Mouse (Mus musculus) neural tube, embryonic 12.5 days (tissue): ENCODE measurements around the gene Pax2. TPM values are rescaled to one million over a fixed set of nuclear protein-coding genes. Genes with fewer than 3 reads are reported as not detected.
A peak's percentile ranks its signal among the peaks of the same experiment; 100 is the strongest.

Experiments
- ATAC-seq: fragments of 200-750 bp; cut with Nextera tagmentation; 2 replicates; pipeline ENCODE4 v1.8.0; 2017; ENCODE audit warnings: low read depth, mild to moderate bottlenecking, moderate TSS enrichment, moderate library complexity; ENCODE audit not compliant: low FRiP score
- H3K27ac ChIP-seq: fragments of 300-500 bp; sonication (generic); 2 replicates; pipeline ENCODE4 v1.5.1; 2016
- H3K27me3 ChIP-seq: fragments of 300-500 bp; sonication (generic); replicated peaks from 2 replicates; pipeline ENCODE4 v1.6.1; 2016; ENCODE audit warnings: mild to moderate bottlenecking
- H3K36me3 ChIP-seq: fragments of 300-500 bp; sonication (generic); 2 replicates; pipeline ENCODE4 v1.6.1; 2016; ENCODE audit warnings: mild to moderate bottlenecking
- H3K4me1 ChIP-seq: fragments of 300-500 bp; sonication (generic); 2 replicates; pipeline ENCODE4 v1.6.1; 2016
- H3K4me2 ChIP-seq: fragments of 300-500 bp; sonication (generic); replicated peaks from 2 replicates; pipeline ENCODE4 v1.6.1; 2016; ENCODE audit warnings: mild to moderate bottlenecking
- H3K4me3 ChIP-seq: fragments of 300-500 bp; sonication (generic); 2 replicates; pipeline ENCODE4 v1.5.1; 2016
- H3K9ac ChIP-seq: fragments of 300-500 bp; sonication (generic); 2 replicates; pipeline ENCODE4 v1.6.1; 2016; ENCODE audit warnings: mild to moderate bottlenecking
- H3K9me3 ChIP-seq: fragments of 300-500 bp; sonication (generic); 2 replicates; pipeline ENCODE4 v1.6.1; 2016; ENCODE audit warnings: mild to moderate bottlenecking
- WGBS: fragments of 180-500 bp; shearing (Covaris S2); methylation state at CpG from one replicate; pipeline ENCODE4 v1.1.7; 2016; 5-methylcytosine and 5-hydroxymethylcytosine counted together
- polyA plus RNA-seq: library from polyadenylated mRNA; unstranded; fragments of >200 nt; fragmentation: Nextera tagmentation; extraction: Ambion mirVana; gene quantifications from 2 replicates; pipeline ENCODE4 v1.2.1, GENCODE M21; 2016

The Pax2 gene
- polyA plus RNA-seq, 1 experiment from 2014 or later = 21.9 TPM

- Histone ChIP-seq H3K4me2 (peak overlapping the region; percentile 58), H3K9me3 (no peaks in the 10 kb centered on the region), H3K9ac (peak overlapping the region; percentile 66), H3K4me1 (peaks cover 28% of the 10 kb centered on the region), H3K36me3 (no peaks in the 10 kb centered on the region), H3K27ac (no peak overlapping the region; the same call in 1 of the 2 replicates), H3K4me3 (peak overlapping the region; percentile 47), H3K27me3 (peaks cover 87% of the 10 kb centered on the region)
- ATAC-seq = no peak
- WGBS = 1% methylated on average over 37 of the region's 37 CpGs
Observed at GRCm38 (mm10) chr19:44759531-44760118, 3.8 kb downstream of the Pax2 start.

- Histone ChIP-seq H3K4me3 (peak overlapping the region; percentile 47), H3K9me3 (no peaks in the 10 kb centered on the region), H3K9ac (peak overlapping the region; percentile 66), H3K4me2 (peak overlapping the region; percentile 58), H3K27ac (no peak overlapping the region), H3K36me3 (no peaks in the 10 kb centered on the region), H3K4me1 (peaks cover 21% of the 10 kb centered on the region), H3K27me3 (peaks cover 85% of the 10 kb centered on the region)
- no peak for ATAC-seq
- 1% methylated on average over 39 of the region's 39 CpGs for WGBS
Observed at GRCm38 (mm10) chr19:44760259-44761131, 4.7 kb downstream of the Pax2 start.

- Histone ChIP-seq H3K27me3 (peaks cover 75% of the 10 kb centered on the region), H3K36me3 (peaks cover 4% of the 10 kb centered on the region; the same call in 1 of the 2 replicates), H3K4me1 (peaks cover 11% of the 10 kb centered on the region; the same call in 1 of the 2 replicates), H3K9me3 (no peaks in the 10 kb centered on the region), H3K4me2 (peak overlapping the region; percentile 58), H3K27ac (no peak overlapping the region), H3K4me3 (peak overlapping the region; percentile 47), H3K9ac (0 out of 2 replicates have a peak overlapping the region, but pooled peaks have one; percentile 66)
- WGBS = 38% methylated on average over 7 of the region's 7 CpGs
- ATAC-seq = no peak
Observed at GRCm38 (mm10) chr19:44762121-44762621, 6.3 kb downstream of the Pax2 start.

- ATAC-seq = no peak
- Histone ChIP-seq H3K27me3 (peaks cover 14% of the 10 kb centered on the region; the same call in 1 of the 2 replicates), H3K36me3 (peaks cover 10% of the 10 kb centered on the region; the same call in 1 of the 2 replicates), H3K9ac (no peak overlapping the region), H3K4me1 (peaks cover 5% of the 10 kb centered on the region; the same call in 1 of the 2 replicates), H3K4me3 (no peak overlapping the region), H3K9me3 (no peaks in the 10 kb centered on the region), H3K27ac (no peak overlapping the region), H3K4me2 (no peak overlapping the region)
- 75% methylated on average over 6 of the region's 6 CpGs for WGBS
Observed at GRCm38 (mm10) chr19:44770268-44771050, 14.6 kb downstream of the Pax2 start.

- Histone ChIP-seq H3K27me3 (peaks cover 12% of the 10 kb centered on the region; the same call in 1 of the 2 replicates), H3K36me3 (peaks cover 10% of the 10 kb centered on the region; the same call in 1 of the 2 replicates), H3K4me2 (no peak overlapping the region), H3K27ac (no peak overlapping the region), H3K4me1 (peaks cover 5% of the 10 kb centered on the region; the same call in 1 of the 2 replicates), H3K4me3 (no peak overlapping the region), H3K9me3 (no peaks in the 10 kb centered on the region), H3K9ac (no peak overlapping the region)
- WGBS = 91% methylated on average over 13 of the region's 13 CpGs
- no peak for ATAC-seq
Observed at GRCm38 (mm10) chr19:44771499-44771898, 15.7 kb downstream of the Pax2 start.

GRCm38 (mm10) chr19:44781987-44782386, 26.1 kb downstream of the Pax2 start:
- Histone ChIP-seq H3K9me3 (no peaks in the 10 kb centered on the region), H3K4me3 (no peak overlapping the region), H3K27me3 (0 out of 2 replicates have a peak, but pooled peaks cover 5% of the 10 kb centered on the region), H3K9ac (no peak overlapping the region), H3K4me2 (no peak overlapping the region), H3K36me3 (no peaks in the 10 kb centered on the region; the same call in 1 of the 2 replicates), H3K27ac (no peak overlapping the region), H3K4me1 (0 out of 2 replicates have a peak, but pooled peaks cover 5% of the 10 kb centered on the region)
- no peak for ATAC-seq
- WGBS = 64% methylated on average over 3 of the region's 3 CpGs

- ATAC-seq = no peak
- H3K36me3 ChIP-seq = no peaks in the 10 kb centered on the region; the same call in 1 of the 2 replicates
Observed at GRCm38 (mm10) chr19:44784391-44784790, 28.5 kb downstream of the Pax2 start.

GRCm38 (mm10) chr19:44788488-44788887, 32.6 kb downstream of the Pax2 start:
- Histone ChIP-seq H3K9me3 (no peaks in the 10 kb centered on the region), H3K36me3 (peaks cover 3% of the 10 kb centered on the region), H3K4me3 (no peak overlapping the region), H3K27me3 (peaks cover 7% of the 10 kb centered on the region; the same call in 1 of the 2 replicates), H3K27ac (no peak overlapping the region), H3K4me1 (no peaks in the 10 kb centered on the region), H3K9ac (no peak overlapping the region), H3K4me2 (no peak overlapping the region)
- no peak for ATAC-seq
- 88% methylated on average over 8 of the region's 8 CpGs for WGBS

More at GRCm38 (mm10) chr19:44784391-44784790, 28.5 kb downstream of the Pax2 start:
- WGBS = 69% methylated on average over 4 of the region's 4 CpGs
- H3K4me3 ChIP-seq = no peak overlapping the region
- H3K4me1 ChIP-seq = no peaks in the 10 kb centered on the region
- no peak overlapping the region for H3K4me2 ChIP-seq
- no peak overlapping the region for H3K9ac ChIP-seq
- H3K27ac ChIP-seq = no peak overlapping the region
- H3K27me3 ChIP-seq = 0 out of 2 replicates have a peak, but pooled peaks cover 5% of the 10 kb centered on the region
- H3K9me3 ChIP-seq = no peaks in the 10 kb centered on the region

- Histone ChIP-seq H3K9ac (no peak overlapping the region), H3K9me3 (no peaks in the 10 kb centered on the region), H3K27ac (no peak overlapping the region), H3K36me3 (peaks cover 3% of the 10 kb centered on the region), H3K4me3 (no peak overlapping the region), H3K27me3 (peaks cover 4% of the 10 kb centered on the region; the same call in 1 of the 2 replicates), H3K4me1 (peaks cover 9% of the 10 kb centered on the region), H3K4me2 (no peak overlapping the region)
- WGBS = 81% methylated on average over 4 of the region's 4 CpGs
- no peak for ATAC-seq
Observed at GRCm38 (mm10) chr19:44791981-44792380, 36.1 kb downstream of the Pax2 start.

GRCm38 (mm10) chr19:44797110-44798060, 41.5 kb downstream of the Pax2 start:
- ATAC-seq = peak; percentile 63
- Histone ChIP-seq H3K4me2 (peak overlapping the region; percentile 43), H3K9me3 (no peaks in the 10 kb centered on the region), H3K27me3 (no peaks in the 10 kb centered on the region), H3K27ac (peak overlapping the region; percentile 57; the same call in 1 of the 2 replicates), H3K9ac (no peak overlapping the region), H3K4me3 (no peak overlapping the region), H3K4me1 (peaks cover 47% of the 10 kb centered on the region), H3K36me3 (no peaks in the 10 kb centered on the region; the same call in 1 of the 2 replicates)
- 5% methylated on average over 21 of the region's 21 CpGs for WGBS
